Mouse (Mus musculus) bone marrow macrophage, adult 2 months (primary cell): Measurements from ENCODE around the gene F830045P16Rik. TPM values are rescaled to one million over a fixed set of nuclear protein-coding genes. Genes with fewer than 3 reads are reported as not detected.

ENCODE experiments used
- H3K27ac ChIP-seq: 2 replicates; pipeline ENCODE4 v1.5.1; 2012; ENCODE audit warnings: low read depth, low read length; ENCODE audit not compliant: insufficient read depth
- H3K4me1 ChIP-seq: 2 replicates; pipeline ENCODE4 v1.6.1; 2012; ENCODE audit warnings: low read length; ENCODE audit not compliant: control insufficient read depth, insufficient read depth
- H3K4me3 ChIP-seq: 2 replicates; pipeline ENCODE4 v1.5.1; 2012; ENCODE audit warnings: mild to moderate bottlenecking, low read length, moderate library complexity; ENCODE audit not compliant: insufficient read depth
- CTCF ChIP-seq: IDR thresholded peaks from 2 replicates; pipeline ENCODE4 v1.5.1; 2012; ENCODE audit warnings: low read depth, mild to moderate bottlenecking, low read length, moderate library complexity
- POLR2A ChIP-seq: IDR thresholded peaks from 2 replicates; pipeline ENCODE4 v1.6.1; 2012; ENCODE audit warnings: mild to moderate bottlenecking, low read depth, low read length, borderline replicate concordance
- polyA plus RNA-seq: library from polyadenylated mRNA; stranded (reverse); fragments of >200 nt; gene quantifications from 2 replicates; pipeline ENCODE4 v1.2.4, GENCODE M21; 2012; ENCODE audit not compliant: missing spikeins, insufficient read depth, insufficient read length

The F830045P16Rik gene
- polyA plus RNA-seq, 1 experiment = 0.28 TPM

DNA sequence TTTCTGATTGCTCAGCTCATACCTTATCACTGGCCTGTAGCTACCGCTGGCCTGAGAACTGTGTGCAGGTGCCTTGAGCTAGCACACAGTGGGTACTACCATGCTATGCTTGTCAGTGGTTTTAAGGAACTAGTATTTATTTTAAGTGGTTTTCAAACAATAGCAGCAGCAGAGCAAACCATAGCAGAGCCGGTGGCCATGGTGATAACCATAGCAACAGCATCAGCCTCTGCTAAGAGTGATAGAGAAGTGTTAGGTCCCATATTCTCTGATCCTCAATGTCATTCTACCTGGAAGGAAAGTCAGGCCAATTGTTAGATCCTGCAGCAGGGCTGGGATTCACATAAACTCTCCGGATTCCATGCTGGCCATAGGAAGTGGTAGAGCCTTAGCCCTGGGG, 121.8 kb downstream of the F830045P16Rik start:
- Histone ChIP-seq H3K4me3 (no peak overlapping the region), H3K4me1 (peaks cover 8% of the 10 kb centered on the region), H3K27ac (no peak overlapping the region)
- TF ChIP-seq CTCF = no peak
- TF ChIP-seq POLR2A = no peak

DNA sequence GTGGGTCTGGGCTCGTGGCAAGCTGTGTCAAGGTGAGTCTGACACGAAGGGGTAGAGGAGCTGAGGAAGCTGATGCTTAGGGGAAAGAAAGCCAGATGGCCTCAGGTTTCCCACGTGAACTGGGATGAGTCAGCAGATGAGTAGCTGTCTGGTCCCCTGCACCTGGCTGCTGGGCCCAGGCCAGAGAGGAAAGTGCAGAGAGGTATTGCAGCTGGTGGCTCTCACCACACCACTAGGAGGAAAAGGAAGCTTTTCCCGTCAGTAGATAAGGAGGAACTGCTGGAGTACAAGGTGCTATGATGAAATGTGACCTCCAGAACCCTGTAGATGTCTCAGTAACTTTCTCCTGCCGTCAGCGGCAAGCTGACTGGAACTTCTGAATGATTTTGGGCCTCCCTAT, 122.9 kb downstream of the F830045P16Rik start:
- H3K27ac ChIP-seq = no peak overlapping the region
- no peak for TF ChIP-seq POLR2A
- no peak for TF ChIP-seq CTCF
- no peak overlapping the region for H3K4me3 ChIP-seq
- H3K4me1 ChIP-seq = peaks cover 8% of the 10 kb centered on the region

DNA sequence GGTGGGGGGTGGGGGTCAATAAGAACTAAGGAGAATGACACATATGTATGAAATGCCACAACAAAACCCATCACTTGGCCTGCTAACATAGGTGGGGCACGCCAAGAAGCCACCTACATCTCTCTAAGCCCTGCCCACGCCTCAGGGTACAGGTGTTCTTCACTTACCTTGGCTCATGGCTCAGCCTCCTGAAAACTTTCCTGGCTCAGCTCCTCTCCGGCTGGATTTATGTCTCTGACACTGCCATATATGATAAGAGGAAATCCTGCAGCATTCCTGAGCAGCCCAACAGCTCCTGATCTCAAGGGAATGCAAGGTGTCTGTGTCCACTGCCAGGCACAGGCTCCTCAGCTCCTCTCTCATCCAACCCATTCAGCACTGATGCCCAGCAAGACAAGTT, 124.8 kb downstream of the F830045P16Rik start:
- Histone ChIP-seq H3K27ac (no peak overlapping the region), H3K4me3 (no peak overlapping the region), H3K4me1 (peaks cover 8% of the 10 kb centered on the region)
- TF ChIP-seq CTCF (no peak), POLR2A (no peak)

- Histone ChIP-seq H3K27ac (no peak overlapping the region), H3K4me1 (peaks cover 8% of the 10 kb centered on the region), H3K4me3 (no peak overlapping the region)
- TF ChIP-seq POLR2A (no peak), CTCF (no peak)
These were observed 126.1 kb downstream of the F830045P16Rik start for GRCm38 (mm10) chr2:129410344-129410743.

GRCm38 (mm10) chr2:129408476-129408875, 127.9 kb downstream of the F830045P16Rik start:
- Histone ChIP-seq H3K4me1 (peaks cover 4% of the 10 kb centered on the region; the same call in 1 of the 2 replicates), H3K27ac (no peak overlapping the region), H3K4me3 (no peak overlapping the region)
- TF ChIP-seq POLR2A = no peak
- peak; percentile 90 for TF ChIP-seq CTCF

Other genes starting within 250 kb of the F830045P16Rik start
- 22.2 and 24.5 TPM in 2 replicates for gene Ckap2l, start 239.4 kb downstream of the F830045P16Rik start, polyA plus RNA-seq
- not detected in 2 replicates for gene Il1a, start 226.6 kb downstream of the F830045P16Rik start, polyA plus RNA-seq
- 26.0 and 30.4 TPM in 2 replicates for gene Il1b, start 165.5 kb downstream of the F830045P16Rik start, polyA plus RNA-seq
- gene Sirpa, start 56.2 kb upstream of the F830045P16Rik start, polyA plus RNA-seq = 1,284 and 1,400 TPM in 2 replicates
- not detected in 2 replicates for gene Pdyn, start 163.2 kb upstream of the F830045P16Rik start, polyA plus RNA-seq